Mouse (Mus musculus) layer of hippocampus, adult 18-20 months (tissue): Measurements from ENCODE around the gene Cst13. TPM values are rescaled to one million over a fixed set of nuclear protein-coding genes. Genes with fewer than 3 reads are reported as not detected.

Experiments used
- DNase-seq, 2 experiments: peaks; one replicate each; pipeline ENCODE4 v3.0.0; 2022; ENCODE audit warnings: low spot score in 2 of 2
- total RNA-seq, 2 experiments: library from RNA; stranded (reverse); gene quantifications; 2 replicates each; pipeline ENCODE4 v1.2.3; 2021

Gene Cst13
- total RNA-seq, 2 experiments from 2014 or later: not detected

DNA sequence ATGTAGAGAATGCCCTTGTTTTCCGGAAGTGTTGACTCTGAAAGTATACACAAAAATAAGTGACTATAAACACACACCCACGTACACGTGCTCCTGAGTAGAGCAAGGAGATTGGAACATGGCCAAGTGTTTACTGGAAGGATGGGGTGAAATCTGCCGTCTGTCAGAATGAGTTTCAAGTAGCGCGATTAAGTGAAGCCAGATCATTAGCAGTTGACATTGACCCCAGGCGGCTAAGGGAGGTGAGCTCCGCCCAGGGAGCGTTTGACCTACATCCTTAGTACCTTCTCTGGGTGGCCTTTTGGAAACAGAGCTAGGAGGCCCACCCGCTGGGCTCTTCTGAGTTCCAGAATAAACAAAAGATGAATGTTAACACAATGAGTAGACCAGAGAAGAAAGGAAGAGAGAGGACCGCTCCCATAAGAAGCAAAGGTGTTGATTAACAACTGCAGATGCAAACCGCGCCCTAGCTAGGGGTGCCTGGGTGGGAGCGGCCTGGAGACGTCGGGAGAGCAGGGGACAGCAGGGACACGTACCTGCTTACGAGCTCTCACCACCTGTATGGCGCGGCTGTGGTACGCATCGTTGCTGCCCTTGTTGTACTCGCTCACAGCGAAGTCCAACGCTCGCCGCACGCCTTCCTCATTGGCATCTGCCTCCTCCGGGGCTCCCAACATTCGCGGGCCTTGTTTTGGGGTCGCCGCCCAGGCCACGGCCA lies 54.9 kb downstream of the Cst13 start:
- DNase-seq: no peak

DNA sequence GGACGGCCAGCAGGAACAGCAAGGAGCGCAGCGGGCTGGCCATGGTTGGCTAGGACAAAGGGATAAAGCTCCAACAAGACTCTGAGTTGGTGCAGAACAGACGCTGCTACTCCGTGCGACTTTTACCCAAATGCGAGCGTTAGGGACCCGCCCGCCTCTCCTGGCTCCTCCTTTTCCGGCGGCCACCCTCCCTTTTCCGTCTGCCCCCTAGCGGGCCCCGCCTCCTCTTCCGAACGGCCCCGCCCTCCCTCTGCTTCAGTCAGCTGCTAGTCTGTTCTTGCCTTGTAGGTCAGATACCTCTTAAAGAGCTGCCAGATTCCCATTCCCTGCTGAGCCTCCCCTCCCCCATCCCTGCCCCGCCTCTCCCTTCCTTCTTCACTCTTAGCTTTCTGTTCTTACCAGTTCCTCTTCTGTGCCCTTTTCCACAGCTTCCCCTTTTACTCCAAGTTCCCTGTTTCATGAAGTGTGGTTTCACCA lies 55.5 kb downstream of the Cst13 start, which contains the start of gene Cst3:
TSS of gene Cst3 (minus strand) at position 358 of the 477 bp plus-strand sequence.
- DNase-seq: peak; percentile 85 to 91

DNA sequence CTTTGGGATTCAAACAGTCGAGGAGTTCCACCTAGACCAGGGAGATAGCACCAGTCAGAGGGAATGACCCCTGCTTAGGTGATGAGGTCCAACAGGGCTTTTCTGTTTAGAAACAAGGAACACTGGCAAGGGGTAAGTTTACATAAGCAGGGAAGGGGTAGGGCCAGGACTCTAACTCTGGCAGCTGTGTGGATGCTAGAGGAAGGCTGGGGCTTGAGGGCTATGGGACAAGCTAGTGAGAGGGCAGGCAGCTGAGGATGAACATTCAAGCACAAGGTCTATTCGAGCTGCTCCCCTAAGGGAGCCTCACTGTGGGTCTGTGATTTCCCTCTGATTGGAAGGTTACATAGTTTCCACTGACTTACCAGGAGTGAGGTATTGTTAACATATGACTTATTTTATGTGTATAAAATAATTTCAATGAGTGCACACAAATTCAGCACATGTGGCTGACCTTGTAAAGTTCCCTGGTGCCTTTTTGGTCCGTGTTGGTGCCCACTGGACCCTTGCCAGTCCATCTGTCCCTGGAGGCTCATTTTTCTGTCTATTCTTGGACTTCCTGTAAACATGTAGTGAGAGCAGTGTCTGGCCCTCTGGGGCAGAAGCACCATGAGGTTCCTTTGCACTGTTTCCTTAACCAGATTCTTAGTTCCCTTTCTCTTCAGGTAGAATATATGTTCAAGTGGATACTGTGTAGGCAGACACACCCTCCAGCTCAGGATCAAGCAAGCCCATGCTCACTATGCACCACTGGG lies 57.3 kb downstream of the Cst13 start:
- no peak for DNase-seq

DNA sequence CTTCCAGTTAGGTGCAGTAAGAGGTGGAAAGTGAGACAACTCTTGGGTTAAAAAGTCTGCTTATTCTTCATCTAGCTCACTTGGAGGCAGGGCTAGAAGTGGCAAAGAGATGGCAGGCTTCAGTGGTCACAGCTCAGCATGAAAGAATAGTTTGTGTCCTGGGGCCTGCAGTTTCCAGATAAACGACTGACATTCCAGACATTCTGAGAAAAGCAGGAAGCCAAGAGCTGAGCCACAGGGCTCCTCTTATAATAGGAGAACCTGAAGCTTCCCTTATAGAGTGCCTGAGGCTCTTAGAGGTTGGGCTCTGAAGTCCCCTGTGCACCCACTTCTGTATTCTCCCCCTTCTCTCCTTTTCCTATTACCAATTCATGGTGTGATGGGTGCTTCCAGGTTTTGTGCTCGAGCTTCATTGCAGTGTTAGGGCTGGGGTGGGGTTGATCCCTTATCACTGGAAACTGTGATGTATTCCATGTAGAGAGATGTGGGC lies 58.8 kb downstream of the Cst13 start:
- no peak for DNase-seq

DNA sequence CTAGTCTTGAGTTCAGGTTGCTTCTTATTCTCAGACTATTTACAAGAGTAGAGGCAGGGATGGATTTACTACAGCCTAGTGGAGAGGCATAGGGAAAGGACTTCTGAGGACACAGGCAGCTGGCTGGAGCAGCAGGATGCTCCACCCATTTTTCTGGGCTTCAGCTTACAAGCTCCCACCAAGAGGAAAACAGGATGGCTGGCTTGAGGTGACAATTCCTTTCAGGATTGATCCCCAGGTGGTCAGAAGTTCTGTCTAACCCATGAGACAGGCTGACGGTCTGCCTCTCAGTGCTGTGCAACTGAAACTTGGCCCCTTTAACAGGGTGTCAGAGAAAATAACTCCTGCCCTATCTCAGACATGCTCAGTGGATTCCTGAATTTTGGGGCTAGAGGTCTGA lies 59.3 kb downstream of the Cst13 start:
- DNase-seq: no peak

Other genes starting within 250 kb of the Cst13 start
- 10 to 100 TPM; 12.5 to 13.5 TPM for gene Nxt1, start 147.5 kb upstream of the Cst13 start, total RNA-seq
- gene Gzf1, start 139.1 kb upstream of the Cst13 start, total RNA-seq: 10 to 100 TPM; 31.8 to 33.5 TPM
- 100 to 1,000 TPM; 322 to 323 TPM for gene Napb, start 87.6 kb upstream of the Cst13 start, total RNA-seq
- gene Cstl1, start 69.7 kb upstream of the Cst13 start, total RNA-seq: 1 to 10 TPM; 1.1 to 1.7 TPM
- gene Cst11, start 48.6 kb upstream of the Cst13 start, total RNA-seq: not detected
- not detected for gene 8030411F24Rik, start 38.1 kb upstream of the Cst13 start, total RNA-seq
- 1 to 10 TPM; 3.7 to 5.1 TPM for gene Cst12, start 30.7 kb upstream of the Cst13 start, total RNA-seq
- not detected for gene Cst8, start 21.3 kb upstream of the Cst13 start, total RNA-seq
- not detected for gene Cst9, start 15.1 kb downstream of the Cst13 start, total RNA-seq
- gene 9230104L09Rik, start 45.0 kb downstream of the Cst13 start, total RNA-seq: not detected
- 1,000 to 10,000 TPM; 2,533 to 2,626 TPM for gene Cst3, start 55.6 kb downstream of the Cst13 start, total RNA-seq
- not detected for gene Gm1330, start 183.2 kb downstream of the Cst13 start, total RNA-seq
- not detected for gene Gm10750, start 197.2 kb downstream of the Cst13 start, total RNA-seq